Mouse (Mus musculus) thymus, adult 2 months (tissue): ENCODE results near the gene Majin. TPM values are rescaled to one million over a fixed set of nuclear protein-coding genes. Genes with fewer than 3 reads are reported as not detected.

Experiments used
- DNase-seq: peaks from one replicate; pipeline ENCODE4 v3.0.0; 2021
- H3K27ac ChIP-seq: fragments of 200-500 bp; 2 replicates; pipeline ENCODE4 v1.5.1; 2012; ENCODE audit warnings: low read length, control low read depth; ENCODE audit not compliant: control insufficient read depth, insufficient read depth
- H3K27me3 ChIP-seq: fragments of 200-500 bp; 2 replicates; pipeline ENCODE4 v1.6.1; 2012; ENCODE audit warnings: mild to moderate bottlenecking, low read length, moderate library complexity, mixed read lengths; ENCODE audit not compliant: control insufficient read depth, insufficient read depth
- H3K36me3 ChIP-seq: fragments of 200-500 bp; 2 replicates; pipeline ENCODE4 v1.6.1; 2012; ENCODE audit warnings: mild to moderate bottlenecking, low read length, moderate library complexity; ENCODE audit not compliant: control insufficient read depth, insufficient read depth
- H3K4me1 ChIP-seq: fragments of 200-500 bp; replicated peaks from 2 replicates; pipeline ENCODE4 v1.6.1; 2012; ENCODE audit warnings: low read length; ENCODE audit not compliant: control insufficient read depth, insufficient read depth
- H3K4me3 ChIP-seq: fragments of 200-500 bp; 2 replicates; pipeline ENCODE4 v1.5.1; 2012; ENCODE audit warnings: mild to moderate bottlenecking, low read length, control low read depth, moderate library complexity; ENCODE audit not compliant: control insufficient read depth, insufficient read depth
- CTCF ChIP-seq: fragments of 200-500 bp; IDR thresholded peaks from 2 replicates; pipeline ENCODE4 v1.5.1; 2012; ENCODE audit warnings: mild to moderate bottlenecking, control low read depth, low read length, moderate library complexity, borderline replicate concordance; ENCODE audit not compliant: control insufficient read depth, poor library complexity, insufficient read depth; ENCODE audit errors: extremely low read depth
- POLR2A ChIP-seq: fragments of 200-500 bp; IDR thresholded peaks from 2 replicates; pipeline ENCODE4 v1.6.1; 2012; ENCODE audit warnings: mild to moderate bottlenecking, low read length, control low read depth, moderate library complexity; ENCODE audit not compliant: control insufficient read depth, poor library complexity, insufficient read depth; ENCODE audit errors: extremely low read depth
- WGBS: fragments of 180-500 bp; shearing (Covaris S2); methylation state at CpG from one replicate; pipeline ENCODE4 v1.1.7; 2018; 5-methylcytosine and 5-hydroxymethylcytosine counted together
- polyA plus RNA-seq: library from polyadenylated mRNA; depleted of rRNA; stranded (reverse); fragments of >200 nt; gene quantifications from 2 replicates; pipeline ENCODE4 v1.2.3, GENCODE M21; 2012

The Majin gene
- polyA plus RNA-seq, 1 experiment = 0.57 TPM

- 41% methylated on average over 2 of the region's 2 CpGs for WGBS
- TF ChIP-seq POLR2A = no peak
- no peak for TF ChIP-seq CTCF
- H3K4me3 ChIP-seq = no peak within 1 kb of the TSS
- H3K36me3 ChIP-seq = peaks cover 9% of the 10 kb centered on the region; the same call in 1 of the 2 replicates
- no peak within 1 kb of the TSS for H3K27ac ChIP-seq
- DNase-seq = no peak
- H3K4me1 ChIP-seq = no peaks in the 10 kb centered on the region
- no peaks in the 10 kb centered on the region for H3K27me3 ChIP-seq
Measured at GRCm38 (mm10) chr19:6226135-6226534, 41.9 kb downstream of the Majin start, which contains the start of gene Gpha2. Gene Gpha2 (plus strand): TSS chr19:6226380.

- WGBS = 93% methylated on average over 14 of the region's 14 CpGs
- no peak for DNase-seq
- Histone ChIP-seq H3K4me3 (no peak overlapping the region), H3K27ac (no peak overlapping the region), H3K27me3 (no peaks in the 10 kb centered on the region), H3K4me1 (no peaks in the 10 kb centered on the region), H3K36me3 (peaks cover 9% of the 10 kb centered on the region; the same call in 1 of the 2 replicates)
- TF ChIP-seq POLR2A (no peak), CTCF (no peak)
Measured at GRCm38 (mm10) chr19:6226763-6227162, 42.6 kb downstream of the Majin start.

- H3K27ac ChIP-seq = no peak overlapping the region
- H3K4me1 ChIP-seq = no peaks in the 10 kb centered on the region
- TF ChIP-seq CTCF (no peak), POLR2A (no peak)
- no peak overlapping the region for H3K4me3 ChIP-seq
- DNase-seq = no peak
- peaks cover 9% of the 10 kb centered on the region; the same call in 1 of the 2 replicates for H3K36me3 ChIP-seq
- WGBS = 97% methylated on average over 4 of the region's 4 CpGs
- no peaks in the 10 kb centered on the region for H3K27me3 ChIP-seq
Measured at GRCm38 (mm10) chr19:6227864-6228263, 43.7 kb downstream of the Majin start.

- no peak for TF ChIP-seq CTCF
- no peak for TF ChIP-seq POLR2A
- DNase-seq = no peak
- Histone ChIP-seq H3K4me1 (peaks cover 14% of the 10 kb centered on the region), H3K27ac (no peak overlapping the region), H3K4me3 (no peak overlapping the region), H3K27me3 (no peaks in the 10 kb centered on the region), H3K36me3 (peaks cover 9% of the 10 kb centered on the region; the same call in 1 of the 2 replicates)
- 94% methylated on average over 4 of the region's 4 CpGs for WGBS
Measured at GRCm38 (mm10) chr19:6230411-6230810, 46.2 kb downstream of the Majin start.

- Histone ChIP-seq H3K27me3 (no peaks in the 10 kb centered on the region), H3K36me3 (peaks cover 9% of the 10 kb centered on the region; the same call in 1 of the 2 replicates), H3K4me3 (no peak overlapping the region), H3K27ac (no peak overlapping the region), H3K4me1 (peaks cover 14% of the 10 kb centered on the region)
- TF ChIP-seq POLR2A (no peak), CTCF (no peak)
- WGBS = 96% methylated on average over 2 of the region's 2 CpGs
- no peak for DNase-seq
Measured at GRCm38 (mm10) chr19:6231036-6231435, 46.8 kb downstream of the Majin start.

DNA sequence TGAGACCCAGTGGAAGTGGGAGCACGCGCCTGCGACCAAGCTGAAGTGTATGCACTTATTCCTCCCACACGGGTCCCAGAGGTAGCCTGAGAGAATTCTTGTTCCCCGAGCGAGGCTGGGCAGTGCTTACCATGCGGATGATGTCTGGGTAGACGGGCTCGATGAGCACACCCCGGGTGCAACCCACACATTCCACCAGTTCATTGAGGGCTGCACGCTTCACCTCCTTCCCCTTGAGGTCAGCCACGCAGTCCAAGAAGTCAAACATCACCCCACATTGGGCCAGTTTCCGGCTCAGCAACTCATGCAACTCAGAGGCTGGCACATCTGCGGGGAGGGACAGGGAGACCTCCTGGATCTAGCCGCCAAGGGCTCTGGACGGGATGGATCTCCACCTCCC, 49.5 kb downstream of the Majin start:
- no peak for DNase-seq

More for the DNA sequence above, 49.5 kb downstream of the Majin start:
- WGBS = 84% methylated on average over 16 of the region's 16 CpGs
- Histone ChIP-seq H3K27ac (no peak overlapping the region), H3K36me3 (peaks cover 3% of the 10 kb centered on the region; the same call in 1 of the 2 replicates), H3K27me3 (no peaks in the 10 kb centered on the region), H3K4me1 (peaks cover 19% of the 10 kb centered on the region), H3K4me3 (no peak overlapping the region)
- no peak for TF ChIP-seq POLR2A
- no peak for TF ChIP-seq CTCF
